Mouse (Mus musculus): ENCODE results near the gene Gm17555.
A peak's percentile ranks its signal among the peaks of the same experiment; 100 is the strongest.
"Not testable (repeated sequence)": the region's sequence is repeated elsewhere in the genome, so short reads cannot be mapped to it uniquely, and the experiment has no call there.

Gene Gm17555

DNA sequence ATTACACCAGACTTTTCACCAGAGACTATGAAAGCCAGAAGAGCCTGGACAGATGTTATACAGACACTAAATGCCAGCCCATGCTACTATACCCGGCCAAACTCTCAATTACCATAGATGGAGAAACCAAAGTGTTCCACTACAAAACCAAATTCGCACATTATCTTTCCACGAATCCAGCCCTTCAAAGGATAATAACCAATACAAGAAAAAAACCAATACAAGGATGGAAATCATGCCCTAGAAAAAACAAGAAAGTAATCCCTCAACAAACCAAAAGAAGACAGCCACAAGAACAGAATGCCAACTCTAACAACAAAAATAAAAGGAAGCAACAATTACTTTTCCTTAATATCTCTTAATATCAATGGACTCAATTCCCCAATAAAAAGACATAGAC is at the start of gene Gm17555:
TSS of gene Gm17555 (plus strand) at position 301 of the 400 bp plus-strand sequence.
- DNase-seq (ENCODE audit: low spot score): not testable (repeated sequence)

DNA sequence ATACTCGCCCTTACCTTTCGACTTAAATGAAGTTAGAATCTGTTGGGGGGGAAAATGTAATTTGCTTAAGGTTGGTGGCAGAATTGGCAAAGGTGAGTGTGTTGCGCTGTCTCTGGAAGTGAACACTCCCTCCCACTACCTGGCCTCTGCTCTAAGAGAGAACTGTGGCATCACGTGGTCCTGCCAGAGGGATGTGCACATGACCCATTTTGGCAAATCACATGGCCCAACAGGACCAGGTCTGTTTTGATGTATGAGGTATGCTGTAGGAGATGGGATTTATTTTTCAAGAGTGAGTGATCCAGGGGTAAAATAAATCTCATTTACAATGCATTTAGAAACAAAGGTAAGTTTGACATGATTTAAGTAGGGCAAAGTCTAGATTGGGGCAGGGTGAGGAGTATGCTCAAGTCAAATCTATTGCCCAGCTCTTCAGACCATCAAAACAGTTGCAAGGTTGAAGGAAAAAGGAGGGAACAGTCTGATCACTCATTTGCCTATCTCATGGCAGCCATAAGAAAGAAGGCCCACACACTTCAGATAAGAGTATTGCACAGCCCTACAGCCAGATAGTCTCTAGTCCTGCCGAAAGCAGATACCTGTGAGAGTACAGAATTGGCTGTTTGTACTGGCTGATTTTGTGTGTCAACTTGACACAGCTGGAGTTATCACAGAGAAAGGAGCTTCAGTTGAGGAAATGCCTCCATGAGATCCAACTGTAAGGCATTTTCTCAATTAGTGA is 49.5 kb upstream of the Gm17555 start:
- DNase-seq (ENCODE audit: low spot score): peak; percentile 80

GRCm38 (mm10) chr2:126166335-126166734 is 48.6 kb upstream of the Gm17555 start:
- no peak for DNase-seq (ENCODE audit: low spot score)

DNA sequence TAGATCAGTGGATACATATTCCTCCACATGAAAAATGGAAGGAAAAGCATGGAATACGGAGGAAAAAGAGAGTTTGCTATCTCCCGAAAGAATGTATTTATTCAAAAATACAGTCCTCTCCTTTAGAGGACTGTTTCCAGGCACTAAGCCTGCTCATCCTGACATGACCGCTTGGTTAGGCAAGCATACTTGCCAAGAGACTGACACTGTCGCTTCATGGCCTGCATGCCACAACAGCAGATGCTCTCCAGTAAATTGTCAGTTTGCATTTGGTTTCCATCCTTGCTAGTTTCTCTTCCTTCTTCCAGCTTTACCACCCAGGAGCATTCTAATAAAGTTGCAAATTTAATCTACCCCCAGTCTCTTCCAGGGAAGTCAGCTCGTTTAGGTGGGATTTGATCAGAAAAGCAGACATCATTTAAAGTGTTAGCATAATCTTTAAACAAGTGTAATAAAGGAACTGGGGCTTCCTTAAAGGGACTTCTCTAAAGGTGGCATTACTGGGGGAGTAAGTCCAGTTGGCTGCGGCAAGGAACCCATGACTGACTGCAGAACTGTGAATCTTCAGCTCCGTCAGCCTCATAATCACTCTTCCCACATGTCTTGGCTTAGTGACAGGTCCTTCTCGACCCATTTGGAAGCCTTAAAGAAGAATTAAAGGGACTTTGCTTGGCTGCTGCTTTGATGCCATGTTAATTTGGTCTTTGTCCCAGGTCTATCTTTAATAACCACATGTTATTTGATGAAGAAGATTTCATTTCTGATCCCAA is 47.9 kb upstream of the Gm17555 start:
- DNase-seq (ENCODE audit: low spot score): no peak

GRCm38 (mm10) chr2:126171427-126171826 is 43.5 kb upstream of the Gm17555 start:
- DNase-seq (ENCODE audit: low spot score): no peak

DNA sequence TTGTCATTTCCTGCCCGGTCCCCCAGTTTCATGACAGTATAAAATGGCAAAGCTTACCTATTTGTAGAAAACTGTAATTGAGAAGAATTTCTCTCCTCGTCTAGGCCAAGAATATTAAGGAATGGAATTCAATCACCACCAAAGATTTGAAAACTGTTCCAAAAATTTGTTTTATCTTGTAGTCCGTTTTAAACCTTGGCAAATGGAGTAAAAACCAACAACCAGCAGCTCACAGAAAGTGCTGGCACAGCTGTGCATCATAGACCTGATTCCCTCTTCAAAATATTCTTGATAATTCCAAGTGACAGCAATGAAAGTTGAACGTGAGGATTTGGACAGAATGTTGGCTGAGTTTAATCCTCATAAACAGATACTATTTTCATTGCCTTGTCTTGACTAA is 23.6 kb upstream of the Gm17555 start:
- no peak for DNase-seq (ENCODE audit: low spot score)

GRCm38 (mm10) chr2:126192129-126192528 is 22.8 kb upstream of the Gm17555 start:
- DNase-seq (ENCODE audit: low spot score): no peak

DNA sequence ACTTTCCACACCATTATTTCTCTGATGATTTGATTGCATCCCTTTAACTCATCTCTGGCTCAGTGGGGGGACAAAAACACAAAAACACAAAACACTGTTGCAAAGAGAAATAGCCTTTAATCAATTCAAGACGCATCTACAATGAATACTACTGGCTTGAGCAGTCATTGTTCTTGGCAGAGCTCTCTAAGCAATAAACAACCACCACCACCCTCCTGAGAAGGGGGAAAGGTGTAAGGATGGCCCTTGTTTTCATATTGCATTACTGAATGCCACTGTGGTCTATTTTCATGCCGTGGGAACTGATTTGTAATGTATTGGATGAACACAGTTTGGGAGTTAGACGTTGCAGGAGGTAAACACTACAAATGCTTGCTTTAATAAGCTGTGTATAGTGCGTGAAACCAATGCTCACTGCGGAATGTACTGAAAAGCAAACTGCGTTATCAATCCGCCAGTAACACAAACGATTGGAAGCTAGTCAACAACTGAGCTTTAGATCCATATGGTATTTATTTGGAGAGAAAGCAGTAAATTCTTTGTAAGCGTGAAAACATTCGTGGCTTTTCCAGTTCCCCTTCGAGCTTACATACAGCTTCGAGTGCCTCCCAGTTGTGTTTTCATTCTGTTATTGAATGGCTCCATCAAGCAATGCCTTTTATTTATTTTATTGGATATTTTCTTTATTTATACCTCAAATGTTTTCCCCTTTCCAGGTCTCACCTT is 19.1 kb upstream of the Gm17555 start:
- DNase-seq (ENCODE audit: low spot score): no peak

DNA sequence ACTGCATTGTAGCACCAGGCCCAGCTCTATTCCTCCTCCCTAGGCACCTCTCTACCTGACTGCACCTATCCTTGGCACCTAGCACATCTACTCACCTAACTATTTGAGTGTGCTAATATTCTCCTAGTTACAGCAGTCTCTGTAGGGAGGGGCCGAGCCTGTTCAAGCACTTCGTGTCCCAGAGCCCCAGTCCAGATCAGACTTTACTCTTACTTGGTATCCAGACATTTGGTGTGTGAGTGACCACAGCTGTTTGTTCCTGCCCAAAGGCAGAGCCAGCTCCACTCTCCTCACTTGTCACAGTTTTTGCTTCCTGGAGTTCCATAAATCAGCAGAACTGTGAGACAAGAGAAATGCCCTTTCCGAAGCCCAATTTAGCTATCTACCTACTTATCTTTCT is 15.9 kb upstream of the Gm17555 start:
- DNase-seq (ENCODE audit: low spot score): no peak

- DNase-seq (ENCODE audit: low spot score): no peak
Measured at GRCm38 (mm10) chr2:126211011-126211680, 3.8 kb upstream of the Gm17555 start.

GRCm38 (mm10) chr2:126227581-126227980 is 12.7 kb downstream of the Gm17555 start:
- DNase-seq (ENCODE audit: low spot score): no peak

DNA sequence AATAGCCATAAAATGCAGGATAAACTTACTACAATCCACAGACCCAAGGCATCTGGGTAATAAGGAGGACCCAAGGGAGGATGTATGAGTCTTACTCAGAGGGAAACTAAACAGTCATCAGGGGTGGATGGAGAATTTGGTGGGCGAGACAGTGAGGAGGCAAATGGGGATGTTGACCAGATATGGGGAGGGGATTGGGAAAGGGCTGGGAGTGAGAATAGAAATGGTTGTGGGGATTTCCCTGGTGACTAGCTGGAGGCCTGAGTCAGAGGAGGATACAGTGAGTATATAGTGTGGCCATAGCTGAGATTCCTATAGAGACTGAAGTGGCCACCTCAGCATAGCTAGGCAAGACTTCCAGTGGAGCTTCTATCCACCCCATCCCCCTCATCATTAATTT is 16.8 kb downstream of the Gm17555 start:
- no peak for DNase-seq (ENCODE audit: low spot score)

GRCm38 (mm10) chr2:126236905-126237304 is 22.0 kb downstream of the Gm17555 start:
- DNase-seq (ENCODE audit: low spot score): no peak

- DNase-seq (ENCODE audit: low spot score): peak; percentile 13
Measured at GRCm38 (mm10) chr2:126245446-126245845, 30.5 kb downstream of the Gm17555 start.

GRCm38 (mm10) chr2:126248536-126248935 is 33.6 kb downstream of the Gm17555 start:
- DNase-seq (ENCODE audit: low spot score): no peak

DNA sequence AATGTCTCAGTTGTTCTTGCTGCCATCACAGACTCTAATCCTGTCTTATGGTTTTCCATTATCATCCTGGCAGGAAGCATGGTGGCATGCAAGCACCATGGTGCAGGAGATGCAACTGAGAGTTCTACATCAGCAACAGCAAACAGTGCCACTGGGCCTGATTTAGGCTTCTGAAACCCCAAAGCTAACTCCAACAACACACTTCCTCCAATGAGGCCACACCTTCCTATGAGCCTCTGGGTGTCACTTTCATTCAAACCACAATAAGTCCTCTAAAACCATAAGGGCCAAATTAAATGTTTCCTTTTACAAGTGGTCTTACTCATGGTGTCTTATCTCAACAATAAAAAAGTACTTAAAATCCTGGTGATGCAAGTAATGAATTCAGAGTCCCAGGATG is 37.3 kb downstream of the Gm17555 start:
- DNase-seq (ENCODE audit: low spot score): no peak
